Mouse (Mus musculus): Measurements from ENCODE around the gene Cfap45.

Cfap45 gene

DNA sequence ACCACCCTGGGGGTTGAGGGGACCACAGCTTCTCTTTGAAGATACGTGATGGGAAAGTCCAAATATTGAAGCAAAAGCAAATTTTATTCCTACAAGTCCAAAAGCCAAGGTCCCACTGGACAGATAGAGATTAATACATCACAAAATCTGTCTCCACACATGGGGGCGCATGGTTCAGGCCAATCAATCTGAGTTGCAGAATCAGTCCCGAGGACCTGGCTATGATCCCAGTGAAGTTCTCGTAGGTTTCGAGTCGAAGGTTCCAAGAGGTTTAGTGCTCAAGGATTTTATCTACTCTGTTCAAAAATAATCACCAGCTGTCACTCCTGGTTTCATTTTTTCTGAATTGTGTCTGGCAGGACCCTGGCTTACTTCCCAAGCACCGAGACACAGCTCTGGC lies 30.4 kb downstream of the Cfap45 start:
- intact Hi-C loops (cut with DNase I), result no loop called here

- intact Hi-C loops (cut with DNase I), result no loop called here
These were observed 32.0 kb downstream of the Cfap45 start for GRCm38 (mm10) chr1:172552623-172553022.

GRCm38 (mm10) chr1:172555638-172556037 lies 35.0 kb downstream of the Cfap45 start, which contains the start of gene Vsig8:
Gene Vsig8 (plus strand): TSS chr1:172555938.
- intact Hi-C loops (cut with DNase I), result no loop called here

- intact Hi-C loops (cut with DNase I), result no loop called here
These were observed 42.3 kb downstream of the Cfap45 start for GRCm38 (mm10) chr1:172562641-172563464.

- intact Hi-C loops (cut with DNase I), result no loop called here
These were observed 42.8 kb downstream of the Cfap45 start for GRCm38 (mm10) chr1:172563465-172563828.

DNA sequence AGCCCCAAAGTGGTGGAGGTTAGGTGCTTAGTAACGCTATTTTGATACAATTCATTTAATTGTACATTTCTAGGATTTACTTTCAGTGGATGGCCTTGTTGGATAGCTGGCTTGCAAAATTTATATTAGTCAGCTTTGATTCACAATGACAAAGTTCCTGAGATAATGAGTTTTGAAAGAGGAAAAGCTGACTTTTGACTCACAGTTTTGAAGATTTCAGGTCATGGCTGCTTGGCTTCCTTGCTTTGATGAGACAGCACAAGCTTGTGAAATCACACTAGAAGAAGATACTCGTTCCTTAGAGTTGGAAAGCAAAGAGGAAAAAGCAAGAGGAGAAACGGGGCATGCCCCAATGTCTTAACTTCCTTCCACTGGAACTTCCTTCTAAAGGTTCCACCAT lies 45.5 kb downstream of the Cfap45 start:
- intact Hi-C loops (cut with DNase I), result no loop called here

- intact Hi-C loops (cut with DNase I), result no loop called here
These were observed 47.2 kb downstream of the Cfap45 start for GRCm38 (mm10) chr1:172567758-172568157.

- intact Hi-C loops (cut with DNase I), result no loop called here
These were observed 59.5 kb downstream of the Cfap45 start for GRCm38 (mm10) chr1:172580116-172580515.

DNA sequence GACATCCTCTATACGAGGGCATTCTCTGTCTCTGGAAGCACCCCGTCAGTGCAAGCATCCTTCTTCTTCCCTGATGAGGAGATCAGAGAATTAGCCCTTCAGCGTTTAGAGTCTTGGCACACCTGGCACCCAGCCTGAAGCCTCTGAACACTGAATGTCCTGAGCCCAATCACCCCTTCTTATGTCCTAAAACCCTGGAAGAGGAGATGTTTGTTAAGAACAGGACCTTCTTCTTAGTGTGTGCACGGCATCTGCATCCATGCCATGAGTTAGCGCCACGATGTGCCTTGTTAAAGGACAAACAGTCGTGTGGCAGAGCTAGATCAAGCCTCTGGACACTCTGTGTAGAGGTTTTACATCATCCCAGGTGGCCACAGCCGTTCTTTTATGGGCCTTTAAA lies 61.8 kb downstream of the Cfap45 start:
- intact Hi-C loops (cut with DNase I), result no loop called here

GRCm38 (mm10) chr1:172584271-172584670 lies 63.7 kb downstream of the Cfap45 start:
- intact Hi-C loops (cut with DNase I), result no loop called here

DNA sequence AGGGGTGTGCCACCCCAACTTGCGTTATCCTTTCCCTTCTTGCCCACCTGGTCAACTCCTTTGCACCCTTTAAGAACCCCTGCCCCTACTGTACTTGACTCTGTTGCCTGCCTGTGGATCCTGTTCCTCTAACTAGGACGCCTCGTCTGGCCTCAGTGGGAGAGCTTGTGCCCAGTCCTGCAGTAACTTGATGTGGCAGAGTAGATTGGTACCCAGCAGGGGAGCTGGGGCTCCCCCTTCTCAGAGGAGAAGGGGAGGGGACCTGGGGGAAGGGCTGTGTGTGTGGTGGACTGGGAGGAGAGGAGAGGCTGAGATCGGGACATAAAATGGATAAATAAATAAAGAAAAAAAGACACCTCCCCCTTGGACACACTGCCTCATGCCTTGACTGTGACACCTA lies 64.4 kb downstream of the Cfap45 start:
- intact Hi-C loops (cut with DNase I), result no loop called here

- intact Hi-C loops (cut with DNase I), result no loop called here
These were observed 65.3 kb downstream of the Cfap45 start for GRCm38 (mm10) chr1:172585612-172586567.

DNA sequence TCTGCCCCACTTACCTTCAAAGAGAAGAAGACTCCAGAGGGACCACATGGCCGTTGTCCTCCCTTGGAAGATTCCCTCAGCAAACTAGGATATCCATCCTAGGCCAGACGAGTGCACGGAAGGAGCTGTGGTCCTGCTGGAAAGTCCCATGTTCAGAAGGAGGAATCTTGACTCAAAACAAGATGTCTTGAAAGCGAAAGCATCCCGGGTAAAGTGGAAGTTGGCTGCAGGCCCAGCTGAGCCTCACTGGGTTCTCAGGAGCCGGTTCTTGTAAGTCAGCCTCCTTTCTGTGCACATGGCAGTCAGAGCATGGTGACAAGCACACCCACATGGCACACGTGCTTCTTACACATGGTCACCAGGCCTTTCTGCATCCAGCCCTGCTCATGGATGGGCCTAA lies 69.8 kb downstream of the Cfap45 start, which contains the start of gene Slamf8:
Gene Slamf8 (minus strand): TSS at position 184 of the 400 bp plus-strand sequence.
- intact Hi-C loops (cut with DNase I), result no loop called here

- intact Hi-C loops (cut with DNase I), result no loop called here
These were observed 72.7 kb downstream of the Cfap45 start for GRCm38 (mm10) chr1:172593321-172593720.

DNA sequence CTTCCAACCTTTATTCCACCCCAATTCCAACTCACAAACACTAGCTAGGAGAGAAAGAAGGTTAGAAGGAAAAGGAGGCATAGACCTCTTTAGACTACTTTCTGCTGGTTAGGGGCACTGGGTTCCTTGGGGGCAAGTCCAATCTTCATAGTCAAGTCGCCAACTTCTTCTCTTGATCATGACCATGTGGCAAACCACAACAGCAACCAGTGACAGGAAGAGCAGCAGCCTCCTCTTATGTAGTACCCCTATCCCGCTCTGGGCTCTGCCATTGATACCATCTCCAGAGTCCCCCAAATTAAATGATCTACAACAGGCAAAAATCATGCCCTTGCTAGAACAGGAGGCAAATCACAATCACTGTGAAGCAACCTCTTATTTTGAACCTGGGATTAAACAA lies 73.4 kb downstream of the Cfap45 start:
- intact Hi-C loops (cut with DNase I), result no loop called here

DNA sequence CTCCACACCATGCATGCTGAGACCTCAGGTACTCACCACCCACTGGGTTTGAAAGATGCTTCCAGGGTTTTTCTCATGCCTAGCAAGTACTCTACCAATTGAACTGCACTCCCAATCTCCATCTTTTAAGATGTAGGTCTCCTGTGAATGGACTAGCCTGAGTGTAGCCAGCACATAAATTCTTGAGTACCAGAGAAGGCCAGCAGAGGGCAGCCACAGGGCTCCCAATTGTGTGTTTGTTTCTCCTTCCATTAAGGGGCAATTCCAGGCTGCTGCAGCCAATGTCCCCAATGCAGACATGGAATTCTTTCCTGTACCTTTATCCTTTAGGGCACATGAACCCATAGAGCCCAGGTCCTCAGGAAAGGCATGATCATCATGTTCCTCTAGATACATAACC lies 73.9 kb downstream of the Cfap45 start:
- intact Hi-C loops (cut with DNase I), result no loop called here

Measured in adrenal gland (tissue).